Mouse (Mus musculus): Measurements from ENCODE around the gene Ccnl1. TPM values are rescaled to one million over a fixed set of nuclear protein-coding genes. Genes with fewer than 3 reads are reported as not detected.

Gene Ccnl1
- polyA plus RNA-seq (2021), result 92.3 TPM

GRCm38 (mm10) chr3:65958102-65958839 is at the start of gene Ccnl1:
Ccnl1 (minus strand) TSS chr3:65958249.
- peak; percentile 77 for DNase-seq (ENCODE audit: low read depth, low spot score)
- ATAC-seq, result peak; percentile 92
- in situ Hi-C loops (cut with MboI; ENCODE audit: low pct_unique_long_range_greater_than_20kb), result loop anchor here (25.0 kb wide), 1 partner anchor 1029 kb away; the partner anchor contains the start of genes Rsrc1 and Shox2
- ChIA-PET POLR2A (interaction anchor here (0.6 to 3.3 kb wide), 11 partner anchors 9 to 324 kb away, joined by 3 to 46 read pairs (median 5); no protein-coding TSS in a partner anchor), CTCF (interaction anchor here (1.1 to 2.2 kb wide), 10 partner anchors 9 to 33 kb away, joined by 3 to 12 read pairs (median 7); no protein-coding TSS in a partner anchor)
- no peak for TF ChIP-seq CTCF (IDR thresholded peaks at IDR 0.05)
- no peaks in the 10 kb centered on the region for H3K27me3 ChIP-seq

GRCm38 (mm10) chr3:66004989-66005388 is 46.9 kb upstream of the Ccnl1 start:
- ATAC-seq (no peak), DNase-seq (ENCODE audit: low read depth, low spot score) (no peak)
- ChIA-PET POLR2A (interaction anchor here (0.6 to 0.7 kb wide), 2 partner anchors 231 to 295 kb away, joined by 3 read pairs; no protein-coding TSS in a partner anchor), CTCF (interaction anchor here (0.8 to 2.2 kb wide), 11 partner anchors 9 to 326 kb away, joined by 3 to 14 read pairs (median 4); no protein-coding TSS in a partner anchor)
- in situ Hi-C loops (cut with MboI; ENCODE audit: low pct_unique_long_range_greater_than_20kb), result loop anchor here (5.0 to 10.0 kb wide), 3 partner anchors 232 to 1340 kb away; no protein-coding TSS in a partner anchor
- no peak for TF ChIP-seq CTCF (IDR thresholded peaks at IDR 0.05)
- no peaks in the 10 kb centered on the region for H3K27me3 ChIP-seq

GRCm38 (mm10) chr3:66004220-66004951 is 46.3 kb upstream of the Ccnl1 start:
- POLR2A ChIA-PET, result interaction anchor here (0.6 to 0.7 kb wide), 2 partner anchors 46 to 296 kb away, joined by 3 read pairs; no protein-coding TSS in a partner anchor
- H3K27me3 ChIP-seq, result no peaks in the 10 kb centered on the region
- in situ Hi-C loops (cut with MboI; ENCODE audit: low pct_unique_long_range_greater_than_20kb), result loop anchor here (10.0 kb wide), 2 partner anchors 390 to 1340 kb away; no protein-coding TSS in a partner anchor
- CTCF ChIA-PET, result interaction anchor here (0.6 to 2.2 kb wide), 14 partner anchors 9 to 327 kb away, joined by 3 to 14 read pairs (median 4); no protein-coding TSS in a partner anchor
- peak; percentile 49 for TF ChIP-seq CTCF (IDR thresholded peaks at IDR 0.05)
- DNase-seq (ENCODE audit: low read depth, low spot score), result no peak
- ATAC-seq, result no peak

GRCm38 (mm10) chr3:66000400-66000799 is 42.4 kb upstream of the Ccnl1 start:
- H3K27me3 ChIP-seq, result no peaks in the 10 kb centered on the region
- ChIA-PET POLR2A (no interaction called here), CTCF (interaction anchor here (1.3 kb wide), 1 partner anchor 233 kb away, joined by 4 read pairs; no protein-coding TSS in a partner anchor)
- DNase-seq (ENCODE audit: low read depth, low spot score) (no peak), ATAC-seq (no peak)
- in situ Hi-C loops (cut with MboI; ENCODE audit: low pct_unique_long_range_greater_than_20kb), result loop anchor here (10.0 kb wide), 2 partner anchors 394 to 1344 kb away; no protein-coding TSS in a partner anchor
- no peak for TF ChIP-seq CTCF (IDR thresholded peaks at IDR 0.05)

GRCm38 (mm10) chr3:65997360-65998008 is 39.4 kb upstream of the Ccnl1 start:
- H3K27me3 ChIP-seq, result no peaks in the 10 kb centered on the region
- ChIA-PET CTCF (no interaction called here), POLR2A (interaction anchor here (1.1 to 1.4 kb wide), 2 partner anchors 10 to 22 kb away, joined by 3 to 4 read pairs; no protein-coding TSS in a partner anchor)
- in situ Hi-C loops (cut with MboI; ENCODE audit: low pct_unique_long_range_greater_than_20kb), result loop anchor here (10.0 kb wide), 2 partner anchors 133 to 613 kb away; no protein-coding TSS in a partner anchor
- TF ChIP-seq CTCF (IDR thresholded peaks at IDR 0.05), result no peak
- ATAC-seq, result peak; percentile 86
- DNase-seq (ENCODE audit: low read depth, low spot score), result peak; percentile 90

- ATAC-seq (no peak), DNase-seq (ENCODE audit: low read depth, low spot score) (no peak)
- ChIA-PET CTCF (interaction anchor here (0.8 to 10.3 kb wide), 9 partner anchors 8 to 63 kb away, joined by 3 to 72 read pairs (median 5); no protein-coding TSS in a partner anchor), POLR2A (no interaction called here)
- in situ Hi-C loops (cut with MboI; ENCODE audit: low pct_unique_long_range_greater_than_20kb), result loop anchor here (5.0 to 10.0 kb wide), 3 partner anchors 55 to 608 kb away; no protein-coding TSS in a partner anchor
- TF ChIP-seq CTCF (IDR thresholded peaks at IDR 0.05), result no peak
- H3K27me3 ChIP-seq, result no peaks in the 10 kb centered on the region
Measured at GRCm38 (mm10) chr3:65992395-65993340, 34.6 kb upstream of the Ccnl1 start.

GRCm38 (mm10) chr3:65990957-65991646 is 33.1 kb upstream of the Ccnl1 start:
- in situ Hi-C loops (cut with MboI; ENCODE audit: low pct_unique_long_range_greater_than_20kb), result loop anchor here (5.0 to 10.0 kb wide), 3 partner anchors 54 to 606 kb away; no protein-coding TSS in a partner anchor
- DNase-seq (ENCODE audit: low read depth, low spot score) (no peak), ATAC-seq (peak; percentile 70)
- ChIA-PET CTCF (interaction anchor here (0.7 to 10.3 kb wide), 21 partner anchors 8 to 245 kb away, joined by 3 to 72 read pairs (median 4); no protein-coding TSS in a partner anchor), POLR2A (interaction anchor here (1.0 to 1.4 kb wide), 3 partner anchors 32 to 40 kb away, joined by 3 to 5 read pairs (median 4); no protein-coding TSS in a partner anchor)
- H3K27me3 ChIP-seq, result no peaks in the 10 kb centered on the region
- peak; percentile 80 for TF ChIP-seq CTCF (IDR thresholded peaks at IDR 0.05)

GRCm38 (mm10) chr3:65990524-65990923 is 32.5 kb upstream of the Ccnl1 start:
- POLR2A ChIA-PET, result interaction anchor here (1.0 to 1.7 kb wide), 4 partner anchors 32 to 39 kb away, joined by 3 to 6 read pairs (median 4); partner anchors contain the start of gene Ccnl1
- CTCF ChIA-PET, result interaction anchor here (0.7 to 10.3 kb wide), 17 partner anchors 11 to 246 kb away, joined by 3 to 72 read pairs (median 3); no protein-coding TSS in a partner anchor
- ATAC-seq (no peak), DNase-seq (ENCODE audit: low read depth, low spot score) (no peak)
- in situ Hi-C loops (cut with MboI; ENCODE audit: low pct_unique_long_range_greater_than_20kb), result loop anchor here (5.0 to 10.0 kb wide), 3 partner anchors 53 to 606 kb away; no protein-coding TSS in a partner anchor
- TF ChIP-seq CTCF (IDR thresholded peaks at IDR 0.05), result no peak
- no peaks in the 10 kb centered on the region for H3K27me3 ChIP-seq
